Mouse (Mus musculus) ES-Bruce4 (cell line): ENCODE results near the gene Ndst2. TPM values are rescaled to one million over a fixed set of nuclear protein-coding genes. Genes with fewer than 3 reads are reported as not detected.

Experiments used
- H3K27ac ChIP-seq: 2 replicates; pipeline ENCODE4 v1.5.1; 2012; ENCODE audit warnings: low read length, inconsistent platforms; ENCODE audit not compliant: insufficient read depth
- H3K27me3 ChIP-seq: 2 replicates; pipeline ENCODE4 v1.6.1; 2012; ENCODE audit warnings: mild to moderate bottlenecking, low read length, inconsistent platforms; ENCODE audit not compliant: control insufficient read depth, poor library complexity, insufficient read depth, severe bottlenecking
- H3K36me3 ChIP-seq: 2 replicates; pipeline ENCODE4 v1.6.1; 2012; ENCODE audit warnings: inconsistent platforms, mild to moderate bottlenecking, low read length, moderate library complexity; ENCODE audit not compliant: control insufficient read depth, poor library complexity, insufficient read depth, severe bottlenecking
- H3K4me1 ChIP-seq: one replicate; pipeline ENCODE4 v1.8.1; 2011; ENCODE audit warnings: low read length; ENCODE audit not compliant: control insufficient read depth, insufficient read depth
- H3K4me3 ChIP-seq: 2 replicates; pipeline ENCODE4 v1.5.1; 2011; ENCODE audit warnings: low read depth, mild to moderate bottlenecking, low read length
- H3K9ac ChIP-seq: 2 replicates; pipeline ENCODE4 v1.6.1; 2012; ENCODE audit warnings: low read depth, mild to moderate bottlenecking, inconsistent platforms; ENCODE audit not compliant: poor library complexity, severe bottlenecking
- H3K9me3 ChIP-seq: replicated peaks from 2 replicates; pipeline ENCODE4 v1.6.1; 2012; ENCODE audit warnings: mild to moderate bottlenecking, low read length, inconsistent platforms; ENCODE audit not compliant: control insufficient read depth, poor library complexity, insufficient read depth, severe bottlenecking
- CTCF ChIP-seq: IDR thresholded peaks from one replicate; pipeline ENCODE4 v1.8.1; 2011; ENCODE audit warnings: low read depth, low read length
- EP300 ChIP-seq: IDR thresholded peaks from 2 replicates; pipeline ENCODE4 v1.6.1; 2011; ENCODE audit warnings: low read depth, low read length; ENCODE audit not compliant: insufficient read depth
- POLR2A ChIP-seq: IDR thresholded peaks from one replicate; pipeline ENCODE4 v1.8.1; 2011; ENCODE audit warnings: low read length; ENCODE audit not compliant: insufficient read depth
- polyA plus RNA-seq: library from polyadenylated mRNA; stranded (reverse); fragments of >200 nt; gene quantifications from 2 replicates; pipeline ENCODE4 v1.2.4, GENCODE M21; 2011; ENCODE audit warnings: low read depth; ENCODE audit not compliant: missing spikeins, insufficient read depth, insufficient read length

Gene Ndst2
- polyA plus RNA-seq, 1 experiment: 11.0 TPM

GRCm38 (mm10) chr14:20694884-20695760 lies 39.2 kb downstream of the Ndst2 start, which contains the start of gene Fut11:
Gene Fut11 (plus strand): TSS chr14:20694968.
- Histone ChIP-seq H3K4me3 (peak within 1 kb of the TSS; percentile 60), H3K4me1 (no peaks in the 10 kb centered on the region), H3K9me3 (no peaks in the 10 kb centered on the region), H3K36me3 (peaks cover 25% of the 10 kb centered on the region), H3K27ac (peak within 1 kb of the TSS; percentile 44), H3K27me3 (no peaks in the 10 kb centered on the region), H3K9ac (peak within 1 kb of the TSS; percentile 47)
- no peak for TF ChIP-seq CTCF
- no peak for TF ChIP-seq EP300
- no peak for TF ChIP-seq POLR2A

DNA sequence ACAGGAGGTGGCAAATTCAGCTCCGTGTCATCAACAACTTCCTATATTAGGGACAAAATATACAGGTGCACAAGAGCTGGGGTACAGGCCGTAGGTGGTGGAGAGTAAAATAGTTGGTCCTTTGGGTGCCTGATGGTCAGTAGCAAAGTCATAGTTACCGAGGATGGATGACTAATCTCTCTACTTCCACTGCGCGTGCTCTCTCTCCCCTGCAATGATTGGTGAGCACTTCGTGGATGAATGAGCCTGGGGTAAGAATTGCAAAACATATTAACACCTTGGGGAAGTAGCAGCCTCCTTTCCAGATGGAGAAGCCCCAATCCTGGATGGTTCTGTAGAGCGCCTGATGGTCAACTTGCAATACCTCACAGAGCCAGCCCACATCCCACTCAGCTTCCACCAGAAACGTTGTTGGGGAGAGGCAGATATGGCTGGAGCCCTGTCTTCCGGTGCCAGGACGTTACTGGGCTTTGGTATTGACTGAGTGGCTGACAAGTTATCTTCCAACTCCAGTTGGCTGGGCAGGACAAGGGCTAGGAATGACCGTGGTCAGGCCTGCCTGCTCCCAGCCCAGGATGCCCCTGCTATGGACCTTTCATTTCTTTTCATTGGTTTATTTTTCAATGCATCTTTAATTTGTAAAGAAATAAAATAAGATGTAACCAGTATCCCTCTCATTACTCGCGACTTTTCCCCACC lies 40.0 kb downstream of the Ndst2 start:
- Histone ChIP-seq H3K9ac (peak overlapping the region; percentile 47), H3K27me3 (no peaks in the 10 kb centered on the region), H3K36me3 (peaks cover 33% of the 10 kb centered on the region), H3K4me1 (no peaks in the 10 kb centered on the region), H3K27ac (no peak overlapping the region), H3K9me3 (no peaks in the 10 kb centered on the region), H3K4me3 (peak overlapping the region; percentile 60)
- TF ChIP-seq POLR2A (no peak), EP300 (no peak), CTCF (no peak)

- Histone ChIP-seq H3K36me3 (peaks cover 38% of the 10 kb centered on the region), H3K4me1 (no peaks in the 10 kb centered on the region), H3K9ac (no peak overlapping the region), H3K27ac (no peak overlapping the region), H3K4me3 (no peak overlapping the region), H3K27me3 (no peaks in the 10 kb centered on the region), H3K9me3 (no peaks in the 10 kb centered on the region)
- TF ChIP-seq CTCF: no peak
- TF ChIP-seq EP300: no peak
- no peak for TF ChIP-seq POLR2A
Observed at GRCm38 (mm10) chr14:20693589-20694101, 40.7 kb downstream of the Ndst2 start.

DNA sequence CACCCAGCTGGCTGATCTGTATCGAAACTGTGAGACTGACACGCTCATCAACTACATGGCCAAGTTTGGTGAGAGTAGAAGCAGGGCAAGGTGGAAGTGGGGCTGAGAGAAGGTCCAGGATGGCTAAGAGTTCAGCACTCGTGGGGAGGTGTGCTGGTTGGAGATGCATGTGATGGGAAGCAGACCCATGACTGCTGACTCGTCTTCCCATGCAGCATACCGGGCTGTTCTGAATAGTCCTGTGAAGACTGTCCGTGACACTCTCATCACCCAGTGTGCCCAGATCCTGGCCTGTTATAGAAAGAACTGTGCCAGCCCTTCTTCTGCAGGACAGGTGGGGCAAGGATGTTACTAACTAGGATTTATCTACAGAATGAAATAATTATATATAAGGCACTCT lies 42.6 kb downstream of the Ndst2 start:
- H3K36me3 ChIP-seq: peaks cover 51% of the 10 kb centered on the region

GRCm38 (mm10) chr14:20689009-20689408 lies 45.4 kb downstream of the Ndst2 start:
- Histone ChIP-seq H3K4me1 (no peaks in the 10 kb centered on the region), H3K27me3 (no peaks in the 10 kb centered on the region), H3K9me3 (no peaks in the 10 kb centered on the region), H3K36me3 (peaks cover 68% of the 10 kb centered on the region), H3K9ac (no peak overlapping the region), H3K27ac (no peak overlapping the region), H3K4me3 (no peak overlapping the region)
- TF ChIP-seq CTCF: no peak
- TF ChIP-seq EP300: no peak
- no peak for TF ChIP-seq POLR2A

More for the DNA sequence above, 42.6 kb downstream of the Ndst2 start:
- TF ChIP-seq POLR2A (no peak), EP300 (no peak), CTCF (no peak)
- H3K27me3 ChIP-seq: no peaks in the 10 kb centered on the region
- H3K9me3 ChIP-seq: no peaks in the 10 kb centered on the region
- no peak overlapping the region for H3K27ac ChIP-seq
- no peaks in the 10 kb centered on the region for H3K4me1 ChIP-seq
- H3K4me3 ChIP-seq: no peak overlapping the region
- no peak overlapping the region for H3K9ac ChIP-seq

DNA sequence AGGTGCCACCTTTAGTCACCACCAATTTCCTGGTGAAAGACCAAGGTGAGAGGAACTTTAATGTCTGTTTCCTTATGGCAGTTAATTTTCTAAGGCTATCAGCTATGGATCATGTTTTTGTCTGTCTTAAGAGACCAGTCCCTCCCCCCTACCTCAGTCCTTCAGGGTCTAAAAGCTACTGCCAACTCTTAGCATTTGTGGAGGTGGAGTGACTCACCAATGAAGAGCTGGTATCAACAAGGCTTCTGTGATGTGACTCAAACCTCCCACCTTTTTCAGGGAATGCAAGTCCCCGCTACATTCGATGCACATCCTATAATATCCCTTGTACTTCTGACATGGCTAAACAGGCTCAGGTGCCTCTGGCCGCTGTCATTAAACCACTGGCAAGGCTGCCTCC lies 47.8 kb downstream of the Ndst2 start:
- Histone ChIP-seq H3K9ac (no peak overlapping the region), H3K27ac (no peak overlapping the region), H3K27me3 (no peaks in the 10 kb centered on the region), H3K4me1 (no peaks in the 10 kb centered on the region), H3K9me3 (no peaks in the 10 kb centered on the region), H3K4me3 (no peak overlapping the region), H3K36me3 (peaks cover 68% of the 10 kb centered on the region)
- TF ChIP-seq POLR2A: no peak
- no peak for TF ChIP-seq EP300
- TF ChIP-seq CTCF: no peak
